Mouse (Mus musculus) heart, adult 8-10 months (tissue): ENCODE measurements around the gene 2510039O18Rik. TPM values are rescaled to one million over a fixed set of nuclear protein-coding genes. Genes with fewer than 3 reads are reported as not detected.
A peak's percentile ranks its signal among the peaks of the same experiment; 100 is the strongest.

Experiments
- DNase-seq: peaks from one replicate; pipeline ENCODE4 v3.0.0; 2022; ENCODE audit warnings: low spot score
- total RNA-seq, 4 experiments: library from RNA; stranded (reverse); gene quantifications; 2 replicates each; pipeline ENCODE4 v1.2.4; 2022

Gene 2510039O18Rik
- 10 to 100 TPM; 35.8 to 43.1 (median 39.7) TPM for total RNA-seq

DNA sequence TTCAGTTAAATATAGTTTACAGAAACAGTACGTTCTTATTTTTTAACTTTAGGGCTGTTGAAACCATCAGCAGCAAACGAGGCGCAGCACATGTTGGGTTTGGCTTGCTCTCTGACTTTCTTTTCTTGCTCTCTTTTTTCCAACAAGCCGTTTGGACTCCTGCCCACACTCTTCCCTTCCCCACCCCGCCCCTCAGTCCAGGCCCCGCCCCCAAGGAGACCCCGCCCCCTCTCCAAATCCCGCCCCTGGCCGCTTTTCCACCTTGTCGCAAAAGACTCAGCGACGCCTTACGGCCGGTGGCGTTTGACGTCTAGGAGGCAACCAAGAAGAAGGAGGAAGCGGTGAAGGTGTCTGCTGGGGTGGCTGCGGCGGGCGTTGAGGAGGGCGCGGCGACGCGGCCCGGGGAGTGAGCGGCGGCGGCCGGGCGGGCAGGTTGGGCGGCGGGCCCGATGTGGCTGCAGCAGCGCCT is at the start of gene 2510039O18Rik:
TSS of gene 2510039O18Rik (plus strand) at position 320 of the 469 bp plus-strand sequence.
- peak; percentile 82 for DNase-seq

DNA sequence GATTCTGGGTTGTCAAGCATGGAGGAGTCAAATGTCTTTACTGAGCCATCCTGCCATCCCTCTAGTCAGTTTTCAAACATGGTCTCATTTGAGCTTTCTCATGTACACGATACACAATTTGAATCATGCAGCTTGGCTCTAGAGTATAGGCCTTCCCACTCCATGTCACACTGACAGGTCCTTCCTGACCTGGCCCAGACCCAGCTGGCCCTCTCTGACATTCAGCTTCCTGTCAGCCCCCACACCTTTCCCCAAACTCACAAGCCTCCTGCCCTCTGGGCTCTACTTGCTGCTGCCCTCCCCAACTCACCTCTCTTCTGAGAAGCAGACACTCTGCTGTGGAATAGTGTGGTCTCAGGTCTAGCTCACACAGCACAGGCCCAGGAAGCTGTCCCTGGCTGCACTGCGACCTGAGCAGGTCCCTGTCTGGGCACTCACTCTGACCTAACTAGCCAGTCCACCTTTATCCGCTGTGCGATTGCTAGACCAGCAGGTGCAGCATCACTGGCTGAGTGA is 44.8 kb upstream of the 2510039O18Rik start:
- no peak for DNase-seq

DNA sequence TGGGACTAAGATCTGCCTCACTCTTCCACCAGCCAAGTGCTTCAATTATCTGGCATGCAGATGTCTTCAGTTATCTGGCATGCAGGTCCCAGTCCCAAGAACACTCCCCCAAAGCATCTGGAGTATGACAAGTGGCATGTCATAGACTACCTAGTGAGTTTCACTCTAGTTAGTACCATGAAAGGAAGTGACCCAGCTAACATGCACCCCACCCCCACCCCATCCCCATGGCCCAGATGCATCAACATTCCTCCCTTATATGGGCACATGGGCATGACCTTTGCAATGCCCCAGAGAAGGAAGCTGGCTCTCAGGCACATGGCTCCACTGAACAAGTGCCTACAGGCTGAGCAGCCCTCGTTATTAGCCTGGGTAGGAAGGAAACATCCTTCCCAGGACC is 44.3 kb upstream of the 2510039O18Rik start:
- DNase-seq: no peak

DNA sequence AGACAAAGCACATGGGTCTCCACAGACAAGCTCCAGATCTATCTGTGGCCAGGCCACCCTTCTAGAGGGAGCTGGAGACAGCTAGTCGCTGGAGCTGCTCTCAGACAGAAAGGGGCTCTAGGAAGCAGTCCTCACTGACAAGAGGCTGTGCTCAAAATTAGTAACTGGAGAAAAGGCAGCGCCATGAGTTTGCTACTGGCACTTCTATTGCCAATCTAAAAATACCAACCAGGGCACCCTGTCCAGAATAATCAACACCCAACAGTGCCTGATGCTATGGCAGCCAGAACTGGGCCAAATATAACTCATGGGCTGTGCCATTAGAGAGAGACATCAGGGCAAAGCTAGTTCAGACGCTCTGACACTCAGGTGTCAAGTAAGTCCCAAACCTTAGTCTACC is 43.3 kb upstream of the 2510039O18Rik start:
- peak; percentile 62 for DNase-seq

DNA sequence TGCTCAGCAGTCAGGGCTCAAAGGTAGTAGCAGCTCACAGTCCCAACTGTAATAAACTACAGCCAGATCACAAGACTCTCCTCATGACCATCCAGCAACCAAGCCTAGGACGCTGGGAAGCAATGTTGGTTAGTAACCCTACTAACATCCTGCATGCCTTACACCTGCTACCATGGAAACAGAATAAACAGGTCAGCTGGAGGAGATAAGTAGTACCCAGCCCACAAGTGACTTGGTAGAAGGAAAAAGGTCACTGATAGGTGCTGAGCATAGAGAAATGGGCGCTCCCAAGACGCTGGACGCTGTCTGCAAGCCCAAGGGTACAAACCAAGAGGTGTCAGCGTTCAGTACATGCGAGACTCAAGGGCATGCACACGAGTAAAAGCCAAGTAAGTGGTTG is 40.2 kb upstream of the 2510039O18Rik start:
- peak; percentile 68 for DNase-seq

DNA sequence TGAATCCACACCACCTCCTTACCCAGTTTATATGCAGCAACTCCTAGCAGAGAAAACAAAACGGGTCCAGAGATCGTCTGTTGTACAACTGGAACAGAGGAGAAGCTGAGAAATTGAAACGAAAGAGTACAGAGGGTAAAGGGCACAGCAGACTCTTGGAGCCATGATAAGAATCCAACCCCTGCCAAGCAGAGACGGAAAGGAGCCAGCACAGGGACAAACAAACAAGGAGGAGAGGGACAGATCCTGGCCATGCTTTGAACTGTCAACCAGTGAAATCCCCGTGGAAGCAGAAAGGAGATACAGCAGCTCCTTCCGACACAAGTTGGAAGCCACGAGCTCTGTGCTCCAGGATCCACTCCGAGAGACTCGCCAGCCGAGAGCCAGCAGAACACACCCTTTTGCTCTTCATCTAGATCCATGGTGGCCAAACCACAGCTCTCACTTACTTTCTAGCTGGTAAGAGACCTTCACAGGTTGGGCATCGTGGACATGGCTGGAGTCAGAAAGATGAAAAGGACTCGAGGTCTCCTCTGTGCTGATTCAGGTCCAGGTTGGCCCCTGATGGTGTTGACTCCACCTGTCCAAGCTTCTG is 37.7 kb upstream of the 2510039O18Rik start:
- no peak for DNase-seq

DNA sequence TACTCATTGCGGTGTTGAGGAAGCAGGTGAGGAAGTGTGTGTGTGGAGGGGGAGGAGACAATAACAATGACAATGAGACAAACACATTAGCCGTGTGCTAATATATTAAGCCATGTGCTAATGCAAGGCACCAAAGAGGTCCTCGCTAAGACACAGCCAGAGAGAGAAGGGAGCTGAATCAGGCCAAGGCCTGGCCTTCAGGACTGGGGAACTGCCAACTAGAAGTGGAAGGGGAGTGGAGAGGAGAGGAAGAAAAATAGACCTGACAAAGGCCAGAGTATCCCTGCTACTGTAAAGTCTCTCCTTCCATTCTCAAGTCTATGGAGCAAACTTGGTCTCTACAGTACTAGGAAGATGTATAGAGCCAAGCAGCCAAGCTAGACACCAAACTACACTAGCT is 37.1 kb upstream of the 2510039O18Rik start:
- DNase-seq: no peak

DNA sequence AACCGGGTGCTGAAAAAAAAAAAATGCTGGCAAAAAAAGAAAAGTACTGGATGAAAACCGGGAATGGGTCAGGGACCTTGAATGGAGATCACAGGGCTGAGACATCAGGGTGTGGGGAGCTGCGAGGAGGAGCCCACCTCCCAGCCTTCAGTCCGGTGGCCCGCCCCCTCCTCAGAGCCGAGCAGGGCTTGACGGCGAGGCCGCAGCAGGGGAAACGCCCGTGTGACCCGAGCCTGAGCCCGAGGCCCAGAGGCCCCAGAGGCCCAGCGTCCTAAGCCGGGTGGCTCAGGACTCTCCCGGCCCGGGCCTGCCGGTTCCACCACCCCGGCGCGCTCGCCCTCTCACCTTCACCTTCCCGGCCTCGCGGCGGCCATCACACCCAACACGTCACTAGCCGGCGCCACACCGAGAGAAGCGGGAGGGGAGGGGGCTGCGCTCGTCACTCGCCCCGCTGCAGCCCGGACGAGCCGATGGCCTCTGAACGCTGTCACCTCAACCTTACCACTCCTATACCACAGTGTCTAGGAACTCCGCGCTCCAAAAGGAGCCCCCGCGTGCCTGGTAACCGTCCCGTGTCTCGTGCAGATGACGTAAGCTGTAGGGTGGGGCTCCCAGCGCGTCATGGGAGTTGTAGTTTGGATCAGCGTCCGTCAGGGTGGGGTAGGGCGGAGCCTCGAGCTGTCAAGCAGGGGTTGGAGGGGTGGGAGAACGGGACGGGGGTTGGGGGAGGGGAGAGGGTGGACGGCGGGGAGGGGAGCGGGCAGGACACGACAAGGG is 36.2 kb upstream of the 2510039O18Rik start, which contains the start of gene Mfn2:
TSS of gene Mfn2 (minus strand) at position 392 of the 777 bp plus-strand sequence.
- DNase-seq: peak; percentile 91

DNA sequence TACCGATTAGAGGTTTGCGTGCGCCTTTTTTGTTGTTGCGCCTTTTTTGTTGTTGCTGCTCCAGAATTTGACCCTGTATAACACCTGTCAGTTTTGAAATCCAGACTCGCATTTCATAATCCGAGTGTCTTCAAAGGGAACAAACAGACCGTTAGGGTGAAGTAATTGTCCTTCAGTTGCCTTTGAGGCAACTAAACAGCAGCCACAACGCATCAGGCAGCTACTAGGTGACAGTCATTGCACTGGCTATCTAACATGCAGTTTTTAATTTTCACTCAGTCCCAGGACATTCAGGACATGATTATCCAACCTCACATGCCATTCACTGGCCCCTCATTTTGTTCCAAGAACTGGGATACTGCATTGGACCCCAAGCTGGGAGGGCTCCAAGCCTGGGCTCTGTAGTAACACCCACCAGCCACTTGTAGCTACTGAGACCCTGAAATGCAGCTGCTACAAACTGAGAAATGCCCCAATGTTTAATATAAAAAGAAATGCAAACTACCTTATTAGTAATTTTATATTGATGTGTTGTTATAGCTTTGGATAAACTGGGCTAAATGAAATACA is 35.5 kb upstream of the 2510039O18Rik start:
- no peak for DNase-seq

DNA sequence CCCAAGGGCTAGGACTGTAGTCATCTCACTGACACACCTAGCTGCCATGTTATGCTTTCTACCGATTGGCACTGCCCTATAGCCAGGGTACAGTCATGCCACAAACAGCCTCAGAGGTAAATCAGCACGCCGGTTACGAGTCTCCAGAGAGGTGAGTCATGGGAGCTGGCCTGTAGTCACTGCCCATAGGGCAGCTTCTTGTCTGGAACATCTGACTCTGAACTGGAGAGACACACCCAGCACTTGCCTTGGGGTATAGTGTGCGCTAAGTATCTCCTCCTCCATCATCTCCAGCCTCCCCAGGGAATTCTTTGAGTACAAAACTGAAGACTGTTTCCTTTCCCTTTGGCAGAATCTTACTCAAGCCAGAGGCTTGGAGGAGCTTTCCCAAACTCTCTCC is 34.5 kb upstream of the 2510039O18Rik start:
- no peak for DNase-seq

DNA sequence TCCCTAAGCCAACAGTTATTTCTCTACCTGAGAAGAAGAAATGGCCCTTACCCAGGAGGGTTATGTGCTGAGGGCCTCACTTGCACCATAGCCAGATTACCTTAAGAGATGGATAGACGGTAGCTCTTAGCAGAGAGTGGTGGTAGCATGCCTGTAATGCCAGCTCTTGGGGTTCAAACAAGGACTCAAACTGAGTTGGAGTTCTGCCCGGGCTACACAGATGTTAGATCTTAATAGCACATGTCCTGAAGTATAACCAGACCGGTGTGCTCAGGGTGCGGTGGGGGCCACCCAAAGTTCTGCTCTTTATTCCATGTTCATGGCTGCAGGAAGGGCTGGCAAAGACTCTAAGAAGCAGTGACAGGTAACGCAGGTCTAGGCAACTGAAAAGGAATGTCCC is 31.2 kb upstream of the 2510039O18Rik start:
- no peak for DNase-seq

DNA sequence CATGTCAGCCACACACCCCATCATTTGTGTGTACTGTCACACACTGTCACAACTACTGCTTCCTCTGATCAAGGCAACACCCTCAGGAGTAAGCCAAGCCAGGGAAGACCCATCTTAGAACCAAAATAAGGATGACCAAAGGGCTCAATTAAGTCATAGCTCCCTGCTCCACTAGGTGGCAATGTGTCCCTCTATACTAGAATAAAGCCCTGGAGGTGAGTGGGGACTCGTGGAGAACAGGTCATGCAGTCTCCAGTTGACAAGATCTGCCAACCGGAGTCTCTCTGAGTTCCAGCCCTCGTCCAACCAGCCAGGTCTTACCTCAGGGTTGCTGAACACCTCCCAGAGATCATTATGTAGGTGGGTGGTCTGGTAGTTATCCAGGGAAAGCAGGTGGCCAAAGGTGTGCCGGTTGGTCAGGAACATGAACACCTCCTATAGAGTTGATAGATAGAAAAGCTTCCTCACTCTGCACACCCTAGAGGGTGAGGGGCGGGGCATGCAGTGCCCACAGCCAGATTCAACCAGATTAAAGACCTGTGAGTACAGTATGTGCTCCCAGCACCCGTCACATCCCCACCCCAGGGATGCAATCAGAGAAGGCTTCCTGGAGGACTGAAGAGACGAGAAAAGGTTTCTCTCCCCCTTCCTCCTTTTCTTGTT is 22.1 kb upstream of the 2510039O18Rik start:
- no peak for DNase-seq

DNA sequence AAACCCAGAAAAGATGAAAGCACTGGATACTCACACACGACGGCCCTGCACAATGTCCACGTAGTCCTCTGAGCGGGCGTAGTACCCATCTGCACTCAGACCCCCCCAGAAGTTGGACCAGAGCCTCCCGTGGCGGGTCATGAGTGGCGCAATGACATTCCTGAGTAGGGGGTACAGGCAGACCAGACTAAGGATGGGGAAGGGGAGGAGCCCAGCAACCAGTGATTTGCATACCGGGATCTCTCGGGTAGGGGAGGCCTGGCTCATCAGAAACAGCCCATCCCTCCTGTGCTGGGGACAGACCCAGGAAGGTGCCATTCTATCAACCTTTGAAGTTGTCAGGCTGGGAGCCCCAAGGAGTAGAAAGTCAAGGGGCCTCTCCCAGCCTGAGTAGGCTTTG is 19.7 kb upstream of the 2510039O18Rik start:
- DNase-seq: no peak

DNA sequence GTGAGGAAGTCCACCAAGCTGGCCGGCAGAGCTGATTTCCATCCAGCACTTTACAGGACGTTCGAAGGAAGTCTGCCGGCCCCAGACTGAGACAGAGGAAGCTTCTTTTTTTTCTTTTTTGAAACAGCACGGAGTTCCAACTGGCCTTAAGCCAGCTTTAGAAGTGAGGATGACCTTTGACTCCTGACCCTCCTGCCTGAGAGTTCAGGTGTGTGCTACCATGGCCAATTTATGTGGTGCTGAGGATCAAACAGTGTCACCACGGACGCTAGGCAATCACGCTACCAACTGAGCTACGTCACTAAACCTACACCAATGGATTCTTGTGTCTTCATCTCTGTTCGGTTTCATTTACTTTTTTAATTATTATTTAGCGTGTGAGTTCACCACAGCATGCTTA is 18.4 kb upstream of the 2510039O18Rik start:
- no peak for DNase-seq

DNA sequence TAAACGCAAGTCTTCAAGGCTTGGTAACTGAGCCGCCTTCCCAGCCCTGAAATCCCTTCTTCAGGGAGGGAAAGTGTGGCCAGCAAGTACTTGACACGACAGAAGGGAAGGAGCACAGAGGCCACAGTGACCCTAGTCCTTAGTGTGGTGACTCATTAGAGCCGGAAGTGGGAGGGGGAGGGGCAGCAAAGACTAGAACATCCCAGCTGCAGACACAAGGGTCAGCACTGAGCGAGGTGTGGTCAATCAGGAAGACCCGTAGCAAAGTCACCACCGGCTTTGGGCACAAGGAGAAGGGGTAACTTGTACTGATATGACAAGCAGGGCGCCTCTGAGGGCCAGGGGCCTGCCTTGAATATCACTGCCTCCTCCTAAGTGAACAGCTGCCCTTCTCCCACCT is 13.0 kb upstream of the 2510039O18Rik start:
- DNase-seq: peak; percentile 72

DNA sequence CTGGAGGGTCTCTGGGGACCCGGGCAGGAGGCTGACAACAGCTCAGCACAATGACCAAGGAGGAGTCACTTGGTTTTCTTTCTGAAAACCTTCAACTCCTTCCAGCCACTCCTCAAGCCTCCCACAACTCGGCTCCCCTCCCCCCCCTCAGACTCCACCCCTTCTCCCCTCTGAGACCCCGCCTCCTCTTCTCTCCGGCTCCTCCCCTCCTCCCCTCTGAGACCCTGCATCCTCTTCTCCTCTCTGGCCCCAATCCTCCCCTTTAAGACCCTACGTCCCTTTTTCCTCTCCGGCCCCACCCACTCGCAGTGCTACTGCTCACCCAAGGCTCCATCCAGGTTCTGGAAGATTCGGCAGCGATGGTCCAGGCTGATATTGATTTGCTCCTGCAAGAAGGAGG is 12.6 kb upstream of the 2510039O18Rik start:
- no peak for DNase-seq

DNA sequence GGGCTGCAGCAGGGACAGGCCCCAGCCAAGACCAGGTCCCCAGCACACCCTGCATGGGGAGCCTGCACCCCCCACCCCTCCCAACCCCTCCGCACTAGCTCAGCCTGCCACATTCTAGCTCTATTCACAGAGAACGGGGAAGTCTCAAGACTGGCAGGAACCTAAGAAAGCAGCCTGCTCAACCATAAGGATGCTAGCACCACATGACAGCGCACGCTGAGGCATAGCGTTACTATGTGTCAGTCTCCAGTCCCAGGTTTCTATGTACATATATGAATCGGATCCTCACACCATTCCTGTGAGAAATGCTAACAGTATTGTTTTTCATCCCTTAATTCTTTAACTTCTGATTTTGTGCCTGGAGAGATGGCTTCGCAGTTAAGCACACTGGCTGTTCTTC is 12.2 kb upstream of the 2510039O18Rik start:
- DNase-seq: no peak

DNA sequence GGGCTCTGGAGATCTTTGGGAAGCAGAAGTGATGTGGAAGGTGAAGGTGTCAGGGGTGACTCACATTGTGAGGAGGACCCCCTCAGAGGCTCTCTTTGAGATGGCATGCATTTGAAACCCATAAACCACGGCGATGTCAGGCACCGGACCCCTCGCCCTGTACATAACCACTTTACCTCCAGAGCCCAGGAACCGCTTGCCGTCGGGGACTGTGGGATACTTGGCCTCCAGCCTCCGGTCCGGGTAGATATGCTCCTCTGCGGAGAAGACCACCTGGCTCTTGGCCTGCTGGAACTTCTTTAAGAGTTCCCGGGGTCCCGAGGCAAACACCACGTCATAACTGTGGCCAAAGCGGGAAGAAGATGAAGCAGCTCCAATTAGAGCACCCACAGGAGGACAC is 9.7 kb upstream of the 2510039O18Rik start:
- no peak for DNase-seq

DNA sequence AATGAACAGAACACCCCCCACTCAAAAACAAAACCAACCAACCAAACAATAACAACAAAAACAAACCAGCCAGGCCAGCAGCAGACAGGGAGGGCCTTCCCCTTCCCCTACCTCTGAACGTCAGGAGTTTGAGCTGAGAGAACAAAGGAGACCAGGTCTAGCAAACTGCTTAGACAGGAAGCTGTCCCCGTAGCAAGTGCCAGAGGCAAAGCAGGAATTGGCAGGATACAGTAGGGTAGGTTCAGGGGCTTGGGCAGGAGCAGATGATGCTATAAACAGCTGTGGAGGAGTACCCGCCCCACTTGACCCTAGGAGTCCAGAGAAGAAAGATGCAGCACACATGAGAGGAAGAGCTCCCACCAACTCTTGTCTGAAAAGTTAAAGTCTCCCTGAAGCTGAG is 6.6 kb upstream of the 2510039O18Rik start:
- no peak for DNase-seq

DNA sequence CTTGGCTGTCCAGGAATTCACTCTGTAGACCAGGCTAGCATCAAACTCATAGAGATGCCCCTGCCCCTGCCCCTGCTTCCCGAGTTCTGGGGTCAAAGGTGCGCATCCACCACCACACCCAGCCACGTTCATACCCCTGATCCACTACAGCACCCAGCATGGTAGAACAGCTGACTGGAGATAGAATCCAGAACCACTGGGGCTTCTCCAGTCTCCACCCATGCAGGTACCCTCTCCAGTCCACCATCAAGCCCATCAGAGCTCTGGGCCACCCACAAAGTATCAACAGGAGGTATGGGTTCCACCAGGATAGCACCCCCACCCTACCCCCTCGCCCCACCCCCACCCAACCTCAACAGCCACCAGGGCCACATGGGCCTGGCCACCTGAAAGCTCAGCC is 6.1 kb upstream of the 2510039O18Rik start:
- DNase-seq: no peak

DNA sequence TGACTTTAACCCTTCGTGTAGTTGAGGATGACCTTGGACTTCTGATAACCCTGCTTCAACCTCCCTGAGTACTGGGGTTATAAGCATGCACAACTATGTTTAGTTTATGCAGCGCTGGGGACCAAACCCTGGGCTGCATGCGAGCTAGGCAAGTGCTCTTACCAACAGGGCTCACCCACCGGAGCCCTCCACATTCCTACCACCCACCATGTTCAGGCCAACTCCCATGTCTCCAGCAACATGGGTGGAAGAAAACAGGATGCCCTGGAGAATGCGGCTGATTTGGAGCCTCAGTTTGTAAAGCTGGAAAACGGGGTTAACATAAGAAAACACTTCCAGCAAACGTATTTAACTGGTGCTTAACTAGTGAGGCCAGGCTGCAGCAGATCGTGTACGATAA is 4.8 kb upstream of the 2510039O18Rik start:
- no peak for DNase-seq

DNA sequence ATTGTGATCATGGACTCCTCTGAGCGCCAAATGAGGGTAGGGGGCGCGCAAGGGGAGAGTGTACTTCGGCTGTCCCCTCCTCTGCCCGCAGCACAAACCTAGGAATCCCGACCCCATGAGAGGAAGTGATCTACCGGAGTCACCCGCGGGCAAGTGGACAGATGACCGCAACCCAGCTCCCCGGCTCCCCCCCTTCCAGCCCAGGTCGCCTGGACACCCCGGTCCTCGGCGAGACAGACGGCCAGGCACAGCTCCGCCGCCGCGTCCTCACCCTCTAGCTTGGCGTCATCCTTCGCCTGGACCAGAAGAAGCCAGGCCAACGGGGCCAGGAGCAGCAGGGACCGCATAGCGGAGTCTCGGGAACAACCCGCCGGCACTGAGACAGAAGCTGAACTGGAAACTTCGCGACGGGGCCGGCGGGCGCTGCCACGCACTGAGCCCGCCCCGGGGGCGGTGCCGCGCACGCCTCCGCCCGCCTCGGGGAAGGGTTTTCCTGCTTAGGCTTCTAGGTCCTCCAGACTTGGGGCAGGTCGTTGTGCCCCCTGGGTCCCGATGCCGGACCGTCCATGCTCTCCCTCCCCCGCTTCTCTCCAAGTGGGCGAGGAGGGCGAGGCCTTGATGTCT is 4.3 kb upstream of the 2510039O18Rik start, which contains the start of gene Plod1:
TSS of gene Plod1 (minus strand) at position 437 of the 624 bp plus-strand sequence.
- peak; percentile 92 for DNase-seq
